Mouse (Mus musculus) cerebellum, adult 2 months (tissue): ENCODE measurements around the gene Tnfsfm13.

Experiments used
- CTCF ChIP-seq: fragments of 200-500 bp; IDR thresholded peaks from 2 replicates; pipeline ENCODE4 v1.5.1; 2011; ENCODE audit warnings: low read depth, mild to moderate bottlenecking, control low read depth, low read length, moderate library complexity, borderline replicate concordance; ENCODE audit not compliant: insufficient read depth
- POLR2A ChIP-seq: fragments of 200-500 bp; IDR thresholded peaks from 2 replicates; pipeline ENCODE4 v1.6.1; 2011; ENCODE audit warnings: low read length, control low read depth, borderline replicate concordance; ENCODE audit not compliant: insufficient read depth

- TF ChIP-seq CTCF: no peak
- TF ChIP-seq POLR2A: no peak
These were observed 6.0 kb downstream of the Tnfsfm13 start for GRCm38 (mm10) chr11:69689891-69690290.
